Mouse (Mus musculus) lung, postnatal 0 days (tissue): ENCODE results near the gene Hmx3.

ENCODE experiments used
- CTCF ChIP-seq: IDR thresholded peaks from 2 replicates; pipeline ENCODE4 v1.5.1; 2016; ENCODE audit warnings: antibody characterized with exemption, mild to moderate bottlenecking
- EP300 ChIP-seq: IDR thresholded peaks from 2 replicates; pipeline ENCODE4 v1.6.1; 2016; ENCODE audit warnings: antibody characterized with exemption, mild to moderate bottlenecking, control low read depth

DNA sequence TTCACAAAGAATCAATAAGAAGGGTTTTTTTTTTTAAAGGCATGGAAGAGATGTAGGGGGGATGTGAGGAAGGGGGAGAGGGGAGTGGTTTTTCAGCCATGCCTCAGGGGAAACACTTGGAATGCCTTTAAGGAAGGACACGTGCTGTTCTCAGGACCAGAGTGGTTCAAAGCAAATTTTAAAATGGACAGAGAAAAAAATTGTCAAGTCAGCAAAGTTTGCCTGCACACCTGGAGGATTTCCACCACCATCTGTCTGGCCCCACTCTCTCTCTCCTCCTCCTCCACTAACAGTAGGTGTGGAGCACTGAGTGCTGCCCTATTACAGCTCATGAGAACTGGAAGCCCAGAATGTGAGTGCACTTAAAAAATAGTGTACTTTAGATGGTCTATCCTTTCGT, 38.9 kb upstream of the Hmx3 start:
- TF ChIP-seq CTCF (no peak), EP300 (no peak)
